8 mouse cellular contexts compared by ENCODE assay signal in the genomic region with DNA sequence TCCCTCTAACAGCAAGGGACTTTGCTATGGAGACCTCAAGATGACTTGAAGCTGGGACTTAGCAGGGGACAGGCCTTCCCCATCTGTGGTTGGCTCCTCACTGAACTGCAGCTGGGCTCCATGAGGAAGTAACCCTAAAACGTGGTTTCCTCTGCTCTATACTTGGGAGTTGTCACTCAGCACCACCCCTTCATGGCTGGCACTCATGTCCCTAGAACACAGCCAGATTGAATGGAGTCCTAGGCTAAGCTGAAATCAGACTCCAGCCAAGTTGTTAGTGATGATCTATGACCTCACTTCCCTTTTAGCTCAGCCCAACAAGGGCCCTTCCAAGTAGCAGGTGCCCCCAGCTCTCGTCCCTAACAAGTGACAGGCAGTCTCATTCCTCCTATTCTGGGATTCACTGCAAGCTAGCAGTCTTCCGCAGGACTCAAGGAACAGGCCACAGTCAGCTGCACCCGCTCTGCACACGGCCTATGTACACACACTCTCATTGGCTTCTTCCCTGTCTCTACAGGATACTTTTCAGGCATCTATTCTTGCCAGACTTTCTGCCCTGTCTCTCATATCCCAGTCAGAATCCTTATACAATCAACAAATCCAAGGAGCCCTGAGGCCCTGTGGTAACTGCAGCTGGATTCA. TPM values are rescaled to one million over a fixed set of nuclear protein-coding genes. Genes with fewer than 3 reads are reported as not detected.
DNase-seq lines count a peak whose midpoint lies in the region; ATAC-seq and TF ChIP-seq lines count a peak whose summit lies in the region.

No protein-coding gene starts in this region.

- H3K4me1 ChIP-seq in CH12.LX (ENCODE audit: control insufficient read depth in 1 of 2, insufficient read depth in 2 of 2), result peaks cover 21 to 62% of the 10 kb centered on the region in 2 experiments
- H3K4me1 ChIP-seq in liver, embryonic 16.5 days (ENCODE audit: control insufficient read depth, low read depth, low read length), result no peaks in the 10 kb centered on the region; the same call in 1 of the 2 replicates
- peaks cover 10% of the 10 kb centered on the region for H3K4me1 ChIP-seq in thymus, adult 2 months (replicated peaks; ENCODE audit: control insufficient read depth, insufficient read depth, low read length)

- in situ Hi-C loops in CH12.LX (cut with MboI; ENCODE audit: low pct_ligation_motif_present, low pct_unique_long_range_greater_than_20kb, low sequenced_read_pairs), result no loop called here

- peaks cover 29% of the 10 kb centered on the region in 2 experiments for H3K36me3 ChIP-seq in CH12.LX (replicated peaks in 1 of 2; ENCODE audit: control insufficient read depth in 1 of 2, insufficient read depth in 1 of 2, low read length in 1 of 2)
- peaks cover 24% of the 10 kb centered on the region for H3K36me3 ChIP-seq in liver, embryonic 16.5 days (ENCODE audit: control insufficient read depth, insufficient read depth)
- peaks cover 38% of the 10 kb centered on the region for H3K36me3 ChIP-seq in thymus, adult 2 months (ENCODE audit: control insufficient read depth, insufficient read depth, low read length)

- no peak for TF ChIP-seq CTCF in CH12.LX (conservative IDR thresholded peaks at IDR 0.05 in 1 of 2, IDR thresholded peaks at IDR 0.05 in 1 of 2; ENCODE audit: low read depth in 2 of 2, low read length in 2 of 2)
- TF ChIP-seq CTCF in thymus, adult 2 months (IDR thresholded peaks at IDR 0.05; ENCODE audit: borderline replicate concordance, control insufficient read depth, extremely low read depth, insufficient read depth, low read length, poor library complexity), result no peak

- H3K27ac ChIP-seq in CH12.LX (ENCODE audit: insufficient read depth, low read depth), result peak overlapping the region; percentile 55
- H3K27ac ChIP-seq in liver, embryonic 16.5 days (ENCODE audit: low read length), result 0 out of 2 replicates have a peak overlapping the region, but pooled peaks have one; percentile 1
- H3K27ac ChIP-seq in thymus, adult 2 months (ENCODE audit: control insufficient read depth, insufficient read depth, low read length), result no peak overlapping the region; the same call in 1 of the 2 replicates

- H3K4me3 ChIP-seq in CH12.LX (replicated peaks in 1 of 3; ENCODE audit: low read depth in 2 of 3, low read length in 2 of 3, poor library complexity in 1 of 3), result no peak overlapping the region
- H3K4me3 ChIP-seq in liver, embryonic 16.5 days (ENCODE audit: low read depth, low read length), result no peak overlapping the region
- H3K4me3 ChIP-seq in thymus, adult 2 months (ENCODE audit: control insufficient read depth, insufficient read depth, low read length), result no peak overlapping the region

- no peak overlapping the region for H3K9ac ChIP-seq in CH12.LX (ENCODE audit: insufficient read depth, low read depth)
- H3K9ac ChIP-seq in liver, embryonic 16.5 days (ENCODE audit: low read depth, low read length), result no peak overlapping the region

- dilution Hi-C loops in CH12.LX (cut with MboI; ENCODE audit: extremely low pct_ligation_motif_present, extremely low pct_unique_long_range_greater_than_20kb, low sequenced_read_pairs), result no loop called here

- no peak for TF ChIP-seq RAD21 in CH12.LX (IDR thresholded peaks at IDR 0.05; ENCODE audit: low read depth, low read length)

- ATAC-seq in liver, embryonic 16.5 days (ENCODE audit: low read depth), result peak; percentile 36
- ATAC-seq in activated CD4-positive, CD25-positive, alpha-beta regulatory T cell, adult 4 months, result no peak

- 0 out of 2 replicates have a peak, but pooled peaks cover 2% of the 10 kb centered on the region for H3K79me2 ChIP-seq in CH12.LX (replicated peaks; ENCODE audit: control insufficient read depth, extremely low read depth, insufficient read depth, poor library complexity, severe bottlenecking)

- no peak for TF ChIP-seq POLR2A in CH12.LX (IDR thresholded peaks at IDR 0.05; ENCODE audit: low read depth, low read length)
- no peak for TF ChIP-seq POLR2A in thymus, adult 2 months (IDR thresholded peaks at IDR 0.05; ENCODE audit: control insufficient read depth, extremely low read depth, insufficient read depth, low read length, poor library complexity)

- H3K4me2 ChIP-seq in CH12.LX (ENCODE audit: insufficient read depth, low read depth, poor library complexity, severe bottlenecking), result 0 out of 2 replicates have a peak overlapping the region, but pooled peaks have one; percentile 3
- no peak overlapping the region for H3K4me2 ChIP-seq in liver, embryonic 16.5 days (ENCODE audit: low read depth, low read length)

- no peaks in the 10 kb centered on the region for H3K9me3 ChIP-seq in CH12.LX (replicated peaks; ENCODE audit: low read length)
- H3K9me3 ChIP-seq in liver, embryonic 16.5 days (replicated peaks; ENCODE audit: control insufficient read depth, low read length), result no peaks in the 10 kb centered on the region

- no peaks in the 10 kb centered on the region for H3K27me3 ChIP-seq in CH12.LX (replicated peaks)
- no peaks in the 10 kb centered on the region for H3K27me3 ChIP-seq in liver, embryonic 16.5 days (ENCODE audit: control insufficient read depth, insufficient read depth, low read depth, low read length)
- H3K27me3 ChIP-seq in thymus, adult 2 months (ENCODE audit: control insufficient read depth, insufficient read depth, low read length), result no peaks in the 10 kb centered on the region

- peak; percentile 83 for TF ChIP-seq EP300 in CH12.LX (IDR thresholded peaks at IDR 0.05; ENCODE audit: low read length)

- WGBS in liver, embryonic 16.5 days (ENCODE audit: insufficient replicate concordance), result 29% methylated on average over 5 of the region's 5 CpGs
- WGBS in thymus, adult 2 months, result 35% methylated on average over 5 of the region's 5 CpGs

- DNase-seq in gastrocnemius, adult 18-20 months (ENCODE audit: low spot score), result peak; percentile 71
- DNase-seq in gastrocnemius, postnatal 10 days, result no peak
- DNase-seq in CH12.LX (ENCODE audit: extremely low read depth) (peak; percentile 82), adipocyte (ENCODE audit: low spot score) (no peak)
- peak; percentile 72 for DNase-seq in heart, adult 8-10 months (ENCODE audit: low spot score)
- DNase-seq in thymus, adult 2 months, result no peak

TF ChIP-seq in CH12.LX, 34 proteins besides CTCF, POLR2A, EP300 and RAD21 (continues in another document):
- no peak for TF ChIP-seq CHD1 (IDR thresholded peaks at IDR 0.05; ENCODE audit: low read depth, low read length)
- no peak for TF ChIP-seq HCFC1 (IDR thresholded peaks at IDR 0.05; ENCODE audit: low read depth, low read length)
- TF ChIP-seq PAX5 (IDR thresholded peaks at IDR 0.05; ENCODE audit: low read length), result no peak
- no peak for TF ChIP-seq USF2 (conservative IDR thresholded peaks at IDR 0.05; ENCODE audit: low read depth, low read length)
- no peak for TF ChIP-seq JUND (conservative IDR thresholded peaks at IDR 0.05; ENCODE audit: low read depth, low read length)
- 0 out of 2 replicates have a peak, but pooled peaks have one; percentile 28 for TF ChIP-seq ELF1 (IDR thresholded peaks at IDR 0.05; ENCODE audit: low read depth, low read length)
- TF ChIP-seq MYC (IDR thresholded peaks at IDR 0.05; ENCODE audit: low read depth, low read length), result peak; percentile 77; the same call in 1 of the 2 replicates
- TF ChIP-seq GABPA (IDR thresholded peaks at IDR 0.05; ENCODE audit: insufficient replicate concordance, low read depth, low read length), result no peak
- TF ChIP-seq NRF1 (IDR thresholded peaks at IDR 0.05; ENCODE audit: low read depth, low read length), result no peak
- peak; percentile 65 for TF ChIP-seq TCF12 (IDR thresholded peaks at IDR 0.05; ENCODE audit: low read depth, low read length)
- peak; percentile 27; the same call in 1 of the 2 replicates for TF ChIP-seq JUN (IDR thresholded peaks at IDR 0.05; ENCODE audit: insufficient read depth, low read depth, low read length)
- no peak for TF ChIP-seq E2F4 (IDR thresholded peaks at IDR 0.05; ENCODE audit: insufficient replicate concordance, low read depth, low read length)
- TF ChIP-seq ETS1 (conservative IDR thresholded peaks at IDR 0.05; ENCODE audit: low read depth, low read length), result peak; percentile 60; the same call in 1 of the 2 replicates
- peak; percentile 80; the same call in 1 of the 2 replicates for TF ChIP-seq POLR2AphosphoS2 (IDR thresholded peaks at IDR 0.05; ENCODE audit: low read depth, low read length)
- no peak; the same call in none of the 2 replicates for TF ChIP-seq MAX (IDR thresholded peaks at IDR 0.05; ENCODE audit: low read length)
- no peak for TF ChIP-seq ZKSCAN1 (IDR thresholded peaks at IDR 0.05; ENCODE audit: borderline replicate concordance, low read depth, low read length)
- no peak; the same call in 1 of the 2 replicates for TF ChIP-seq ZMIZ1 (IDR thresholded peaks at IDR 0.05; ENCODE audit: low read depth, low read length)
- TF ChIP-seq ZC3H11A (IDR thresholded peaks at IDR 0.05; ENCODE audit: low read depth, low read length), result no peak
- TF ChIP-seq UBTF (IDR thresholded peaks at IDR 0.05; ENCODE audit: low read depth, low read length), result no peak
- no peak for TF ChIP-seq TBP (conservative IDR thresholded peaks at IDR 0.05; ENCODE audit: low read depth, low read length)
- TF ChIP-seq USF1 (IDR thresholded peaks at IDR 0.05; ENCODE audit: low read depth, low read length), result no peak

RNA-seq across cellular contexts. Expression of gene Mgme1, which starts 23.0 kb away (rescaled TPM):
- total RNA-seq in gastrocnemius, adult 18-20 months (2021), result 10 to 100 TPM; 10.9 to 11.0 TPM
- 1 to 10 TPM; 5.9 to 6.3 TPM for total RNA-seq in gastrocnemius, postnatal 10 days (2021)
- total RNA-seq in CH12.LX (2012; rRNA removed), result 10.6 and 13.0 TPM in 2 replicates
- total RNA-seq in CH12.LX (2014; rRNA removed), result 20.7 and 21.9 TPM in 2 replicates
- 19.7 and 20.2 TPM in 2 replicates for polyA plus RNA-seq in CH12.LX (2012; ENCODE audit: insufficient read length, low read depth)
- total RNA-seq in heart, adult 8-10 months (2022), result 10 to 100 TPM; 14.5 to 18.5 (median 17.3) TPM
- polyA plus RNA-seq in liver, embryonic 16.5 days (2015; fragmentation: Nextera tagmentation; extraction: Ambion mirVana), result 8.1 and 9.9 TPM in 2 replicates
- polyA plus RNA-seq in activated CD4-positive, CD25-positive, alpha-beta regulatory T cell, adult 4 months (2017; shearing (Covaris generic)), result 10 to 100 TPM in 1 of 2 experiments, 1 to 10 TPM in 1; 6.4 to 11.9 TPM
- 4.7 and 5.4 TPM in 2 replicates for polyA plus RNA-seq in thymus, adult 2 months (2012; rRNA removed)

RNA-seq across cellular contexts. Expression of gene Snx5, which starts 23.2 kb away (rescaled TPM):
- total RNA-seq in gastrocnemius, adult 18-20 months (2021), result 10 to 100 TPM; 55.8 to 58.1 TPM
- total RNA-seq in gastrocnemius, postnatal 10 days (2021), result 10 to 100 TPM; 64.5 to 79.8 TPM
- total RNA-seq in CH12.LX (2012; rRNA removed) (380 and 456 TPM in 2 replicates), CH12.LX (2014; rRNA removed) (1,220 and 1,259 TPM in 2 replicates)
- 652 and 666 TPM in 2 replicates for polyA plus RNA-seq in CH12.LX (2012; ENCODE audit: insufficient read length, low read depth)
- 10 to 100 TPM; 56.1 to 62.3 (median 59.5) TPM for total RNA-seq in heart, adult 8-10 months (2022)
- polyA plus RNA-seq in liver, embryonic 16.5 days (2015; fragmentation: Nextera tagmentation; extraction: Ambion mirVana), result 56.5 and 60.5 TPM in 2 replicates
- 100 to 1,000 TPM in 1 of 2 experiments, 10 to 100 TPM in 1; 85.8 to 119 TPM for polyA plus RNA-seq in activated CD4-positive, CD25-positive, alpha-beta regulatory T cell, adult 4 months (2017; shearing (Covaris generic))
- 71.0 and 73.5 TPM in 2 replicates for polyA plus RNA-seq in thymus, adult 2 months (2012; rRNA removed)

Comparison
In these comparisons a context has a peak if more than half of its experiments do, and no peak if none do; other contexts are left out.
1. DNase-seq: peak in gastrocnemius, adult 18-20 months (single experiment), CH12.LX (single experiment) and heart, adult 8-10 months (single experiment); none in gastrocnemius, postnatal 10 days (single experiment), adipocyte (single experiment) and thymus, adult 2 months (single experiment).
2. RNA of gene Snx5, which starts 23.2 kb away (total RNA-seq): 380 to 1,259 TPM in CH12.LX; 64.5 to 79.8 TPM in gastrocnemius, postnatal 10 days, 56.1 to 62.3 TPM in heart, adult 8-10 months and 55.8 to 58.1 TPM in gastrocnemius, adult 18-20 months; every median in the first group is over 4 times any median in the second.